Mouse (Mus musculus): ENCODE measurements around the gene Ceacam19.
A peak's percentile ranks its signal among the peaks of the same experiment; 100 is the strongest.

GRCm38 (mm10) chr7:19880754-19881153, 7.0 kb downstream of the Ceacam19 start:
- TF ChIP-seq CTCF (IDR thresholded peaks at IDR 0.05; ENCODE audit: low read depth, low read length) (peak; percentile 12; the same call in 1 of the 2 replicates), POLR2A (IDR thresholded peaks at IDR 0.05; ENCODE audit: extremely low read depth, insufficient read depth, low read length) (no peak)
